Mouse (Mus musculus) spleen, adult 2 months (tissue): ENCODE measurements at regions not wholly inside any gene's neighbourhood (a gene's known extent, or its start where the extent isn't known, plus 50 kb on each side); places are given as distances from the start of the nearest gene placed in this dataset.

ENCODE experiments used
- DNase-seq, 2 experiments: peaks; one replicate each; pipeline versions ENCODE4 v3.0.0 to v3.0.0-alpha.2; 2012 to 2021; ENCODE audit warnings: low spot score in 2 of 2, low read depth in 1 of 2
- H3K27ac ChIP-seq: fragments of 200-500 bp; 2 replicates; pipeline ENCODE4 v1.5.1; 2012; ENCODE audit warnings: low read length, inconsistent platforms; ENCODE audit not compliant: insufficient read depth
- H3K27me3 ChIP-seq: fragments of 200-500 bp; 2 replicates; pipeline ENCODE4 v1.6.1; 2012; ENCODE audit warnings: mild to moderate bottlenecking, moderate library complexity, low read length, inconsistent platforms; ENCODE audit not compliant: control insufficient read depth, insufficient read depth
- H3K36me3 ChIP-seq: fragments of 200-500 bp; 2 replicates; pipeline ENCODE4 v1.6.1; 2012; ENCODE audit warnings: mild to moderate bottlenecking, low read length, inconsistent platforms; ENCODE audit not compliant: control insufficient read depth, insufficient read depth
- H3K4me1 ChIP-seq: fragments of 200-500 bp; 2 replicates; pipeline ENCODE4 v1.6.1; 2011; ENCODE audit warnings: inconsistent platforms; ENCODE audit not compliant: control insufficient read depth, insufficient read depth, insufficient read length
- H3K4me3 ChIP-seq: fragments of 200-500 bp; 2 replicates; pipeline ENCODE4 v1.5.1; 2011; ENCODE audit warnings: mild to moderate bottlenecking, inconsistent platforms; ENCODE audit not compliant: insufficient read depth, insufficient read length; ENCODE audit errors: extremely low read depth
- CTCF ChIP-seq: fragments of 200-500 bp; IDR thresholded peaks from 2 replicates; pipeline ENCODE4 v1.5.1; 2011; ENCODE audit warnings: mild to moderate bottlenecking, inconsistent platforms; ENCODE audit not compliant: insufficient read depth, insufficient read length, insufficient replicate concordance; ENCODE audit errors: extremely low read depth
- POLR2A ChIP-seq: fragments of 200-500 bp; IDR thresholded peaks from 2 replicates; pipeline ENCODE4 v1.6.1; 2011; ENCODE audit warnings: low read depth, low read length, inconsistent platforms
- WGBS: fragments of 180-500 bp; shearing (Covaris S2); methylation state at CpG from one replicate; pipeline ENCODE4 v1.1.7; 2018; 5-methylcytosine and 5-hydroxymethylcytosine counted together

- TF ChIP-seq CTCF (no peak), POLR2A (no peak)
- H3K4me1 ChIP-seq = no peaks in the 10 kb centered on the region
- no peaks in the 10 kb centered on the region for H3K36me3 ChIP-seq
- no peak overlapping the region for H3K27ac ChIP-seq
- WGBS = 87% methylated on average over 2 of the region's 2 CpGs
- H3K4me3 ChIP-seq = no peak overlapping the region
- H3K27me3 ChIP-seq = no peaks in the 10 kb centered on the region
- DNase-seq = no peak
These were observed 55.6 kb upstream of the Dapk1 start for GRCm38 (mm10) chr13:60545999-60546733.
